Mouse (Mus musculus) heart, postnatal 14 days (tissue): ENCODE data around the gene Fbxw15. TPM values are rescaled to one million over a fixed set of nuclear protein-coding genes. Genes with fewer than 3 reads are reported as not detected.
A peak's percentile ranks its signal among the peaks of the same experiment; 100 is the strongest.
"Not testable (repeated sequence)": the region's sequence is repeated elsewhere in the genome, so short reads cannot be mapped to it uniquely, and the experiment has no call there.

Experiments used
- DNase-seq, 2 experiments: peaks; one replicate each; pipeline ENCODE4 v3.0.0; 2021 to 2022
- intact Hi-C: fragments of 180-260 bp; cut with DNase I; formaldehyde crosslinking; loops from one replicate; pipeline ENCODE4 v1.15.1; 2025
- long read RNA-seq, 2 experiments: library from polyadenylated mRNA; stranded (forward); transcript quantifications; one replicate each; pipeline ENCODE4 v2.0.0; 2021
- total RNA-seq, 2 experiments: library from RNA; stranded (reverse); gene quantifications; 2 replicates each; pipeline ENCODE4 v1.2.3; 2021

Gene Fbxw15
- total RNA-seq, result not detected
- long read RNA-seq, experiment 1, result 0 reads
- long read RNA-seq, experiment 2, result 0 reads

- DNase-seq, intact Hi-C loops: not testable (repeated sequence)
Observed at GRCm38 (mm10) chr9:109568162-109568561, at the start of gene Fbxw15. Gene Fbxw15 (minus strand): TSS chr9:109568262.

- intact Hi-C loops, result loop anchor here (10.0 kb wide), 1 partner anchor 602 kb away; no protein-coding TSS in a partner anchor
- peak in 1 of 2 experiments; percentile 3 for DNase-seq
Observed at GRCm38 (mm10) chr9:109606837-109607236, 38.8 kb upstream of the Fbxw15 start.

DNA sequence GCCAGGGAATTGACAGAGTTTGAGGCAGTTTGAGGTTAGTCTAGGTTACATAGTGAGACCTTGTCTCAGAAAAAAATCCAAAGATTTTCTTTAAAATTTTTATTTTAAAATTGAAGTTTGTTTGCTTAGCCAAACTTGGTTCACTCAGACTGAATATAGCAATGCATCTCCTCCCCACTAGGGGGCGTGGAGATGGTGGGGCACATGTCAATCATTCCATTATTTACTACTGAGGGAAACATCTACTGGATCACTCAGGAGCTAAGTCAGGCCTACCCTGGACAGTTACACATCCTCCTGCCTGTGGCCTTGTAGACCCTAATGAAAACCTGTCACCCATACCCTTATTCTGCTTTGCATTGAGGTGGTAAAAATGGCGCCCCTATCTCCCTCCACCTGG, 34.1 kb upstream of the Fbxw15 start:
- intact Hi-C loops, result loop anchor here (10.0 kb wide), 1 partner anchor 597 kb away; no protein-coding TSS in a partner anchor
- not testable (repeated sequence) for DNase-seq

- DNase-seq, result no peak
- intact Hi-C loops, result no loop called here
Observed at GRCm38 (mm10) chr9:109597226-109597625, 29.2 kb upstream of the Fbxw15 start.

- intact Hi-C loops, result no loop called here
- no peak for DNase-seq
Observed at GRCm38 (mm10) chr9:109594866-109595265, 26.8 kb upstream of the Fbxw15 start.

GRCm38 (mm10) chr9:109565546-109565945, 2.5 kb downstream of the Fbxw15 start:
- intact Hi-C loops, result no loop called here
- DNase-seq, result no peak

- intact Hi-C loops, DNase-seq: not testable (repeated sequence)
Observed at GRCm38 (mm10) chr9:109562106-109562505, 6.0 kb downstream of the Fbxw15 start.

DNA sequence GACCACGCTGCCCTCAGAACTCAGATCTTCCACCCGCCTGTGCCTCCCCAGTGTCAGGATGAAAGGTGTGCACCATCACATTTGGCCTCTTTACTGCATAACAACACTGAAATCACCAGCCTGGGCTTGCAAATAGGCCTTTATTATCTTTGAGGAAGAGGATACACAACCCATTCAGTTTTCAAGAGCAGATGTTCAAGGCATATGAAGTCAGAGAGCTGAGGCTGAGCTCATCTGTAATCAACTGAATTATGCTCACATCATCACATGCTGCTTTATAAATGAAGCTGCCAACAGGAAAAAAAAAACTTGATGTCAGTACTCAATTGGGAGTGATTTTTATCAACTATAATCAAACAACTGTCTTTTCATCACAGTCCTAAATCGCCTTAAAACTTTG, 15.6 kb downstream of the Fbxw15 start:
- DNase-seq, result no peak
- intact Hi-C loops, result no loop called here

DNA sequence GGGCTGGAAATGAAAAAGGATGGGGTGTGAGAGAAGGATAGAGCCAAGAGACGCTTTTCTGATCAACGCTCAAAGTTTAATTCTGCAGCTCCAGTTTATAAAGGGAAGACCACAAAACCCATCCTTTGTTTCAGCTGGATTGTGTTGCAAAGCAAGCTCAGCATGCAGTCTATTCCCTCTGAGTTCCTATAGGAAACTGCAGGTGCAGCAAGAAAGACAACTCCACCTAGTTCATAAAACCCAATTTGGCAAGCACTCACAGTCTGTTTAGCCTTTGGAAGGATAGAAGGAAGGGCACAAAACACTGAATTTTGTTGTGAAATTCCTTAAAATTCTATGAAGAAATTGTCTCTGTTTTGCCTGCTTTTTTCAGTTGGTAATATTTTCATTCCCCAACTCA, 18.4 kb downstream of the Fbxw15 start:
- DNase-seq, intact Hi-C loops: not testable (repeated sequence)

GRCm38 (mm10) chr9:109523385-109524064, 44.5 kb downstream of the Fbxw15 start:
- no peak for DNase-seq
- intact Hi-C loops, result no loop called here

Other genes with a start within 250 kb of the Fbxw15 start
- gene Fbxw28, start 228.6 kb downstream of the Fbxw15 start, total RNA-seq, result not detected
- not detected for gene Fbxw22, start 164.0 kb downstream of the Fbxw15 start, total RNA-seq
- gene Fbxw16, start 119.1 kb downstream of the Fbxw15 start, total RNA-seq, result not detected
- gene Fbxw19, start 72.4 kb downstream of the Fbxw15 start, total RNA-seq, result not detected
- not detected for gene Fbxw24, start 57.8 kb upstream of the Fbxw15 start, total RNA-seq
- gene Fbxw25, start 96.4 kb upstream of the Fbxw15 start, total RNA-seq, result not detected
- not detected for gene Fbxw18, start 134.4 kb upstream of the Fbxw15 start, total RNA-seq
- gene Fbxw26, start 177.8 kb upstream of the Fbxw15 start, total RNA-seq, result not detected
- not detected for gene Fbxw27, start 222.4 kb upstream of the Fbxw15 start, total RNA-seq
- not detected for gene Spink8, start 244.0 kb upstream of the Fbxw15 start, total RNA-seq